Mouse (Mus musculus) MN1 (cell line): ENCODE measurements around the gene Foxj2.

Source experiments
- DNase-seq: peaks from one replicate; pipeline ENCODE4 v3.0.0-alpha.2; 2016; ENCODE audit warnings: low spot score

Gene Foxj2

GRCm38 (mm10) chr6:122874720-122875389, 55.1 kb downstream of the Foxj2 start:
- DNase-seq, result peak; percentile 62

- DNase-seq, result no peak
These were observed 59.5 kb downstream of the Foxj2 start for GRCm38 (mm10) chr6:122879141-122879735.

GRCm38 (mm10) chr6:122879781-122880505, 60.2 kb downstream of the Foxj2 start:
- no peak for DNase-seq

GRCm38 (mm10) chr6:122881287-122881686, 61.6 kb downstream of the Foxj2 start:
- no peak for DNase-seq

- no peak for DNase-seq
These were observed 63.9 kb downstream of the Foxj2 start for GRCm38 (mm10) chr6:122883603-122884002.

- no peak for DNase-seq
These were observed 69.9 kb downstream of the Foxj2 start for GRCm38 (mm10) chr6:122889599-122889998.

GRCm38 (mm10) chr6:122892442-122893049, 72.8 kb downstream of the Foxj2 start:
- peak; percentile 62 for DNase-seq
